Mouse (Mus musculus) natural killer cell, adult 2 months (primary cell): ENCODE measurements around the gene Olfr165.
"Not testable (repeated sequence)": the region's sequence is repeated elsewhere in the genome, so short reads cannot be mapped to it uniquely, and the experiment has no call there.

ENCODE experiments used
- DNase-seq, 2 experiments: peaks; one replicate each; pipeline ENCODE4 v3.0.0; 2022; ENCODE audit warnings: low spot score in 2 of 2

The Olfr165 gene

DNA sequence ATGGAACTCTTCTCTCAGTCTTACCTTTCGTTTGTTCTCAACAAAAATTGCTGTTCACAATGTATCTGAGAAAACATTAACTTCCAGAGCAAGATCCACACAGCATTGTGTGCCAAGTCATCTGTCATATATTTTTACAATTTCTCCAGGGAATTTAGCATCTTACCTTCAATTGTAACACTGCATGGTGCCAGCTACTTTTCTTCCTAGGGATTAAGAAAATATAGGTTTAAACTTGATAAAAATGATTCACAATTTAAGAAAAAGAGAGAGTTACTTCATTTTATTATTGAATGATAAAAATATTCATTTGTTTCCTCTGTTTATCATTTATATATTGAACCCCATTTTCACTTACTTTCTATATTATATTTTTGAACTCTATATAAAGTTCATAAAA, at the start of gene Olfr165:
Olfr165 (minus strand) TSS at position 101 of the 400 bp plus-strand sequence.
- no peak for DNase-seq

GRCm38 (mm10) chr16:19464365-19464764, 41.4 kb upstream of the Olfr165 start:
- DNase-seq = no peak

GRCm38 (mm10) chr16:19458741-19459140, 35.8 kb upstream of the Olfr165 start:
- not testable (repeated sequence) for DNase-seq

- no peak for DNase-seq
Measured at GRCm38 (mm10) chr16:19387984-19388383, 35.0 kb downstream of the Olfr165 start.
